Mouse (Mus musculus) embryonic fibroblast, embryonic 13.5 days (primary cell): Measurements from ENCODE around the gene Zdhhc19. TPM values are rescaled to one million over a fixed set of nuclear protein-coding genes. Genes with fewer than 3 reads are reported as not detected.

Experiments used
- H3K27ac ChIP-seq: 2 replicates; pipeline ENCODE4 v1.5.1; 2012; ENCODE audit warnings: low read length, control low read depth, inconsistent platforms; ENCODE audit not compliant: insufficient read depth
- H3K4me1 ChIP-seq: 2 replicates; pipeline ENCODE4 v1.6.1; 2011; ENCODE audit warnings: low read length; ENCODE audit not compliant: control insufficient read depth, insufficient read depth
- H3K4me3 ChIP-seq: 2 replicates; pipeline ENCODE4 v1.5.1; 2011; ENCODE audit warnings: mild to moderate bottlenecking, control low read depth, low read length; ENCODE audit not compliant: insufficient read depth
- CTCF ChIP-seq: IDR thresholded peaks from 2 replicates; pipeline ENCODE4 v1.5.1; 2011; ENCODE audit warnings: mild to moderate bottlenecking, control low read depth, low read length, moderate library complexity, borderline replicate concordance; ENCODE audit not compliant: insufficient read depth
- POLR2A ChIP-seq: IDR thresholded peaks from 2 replicates; pipeline ENCODE4 v1.6.1; 2011; ENCODE audit warnings: low read depth, mild to moderate bottlenecking, control low read depth, low read length, moderate library complexity
- polyA plus RNA-seq: library from polyadenylated mRNA; stranded (reverse); fragments of >200 nt; gene quantifications from 2 replicates; pipeline ENCODE4 v1.2.4, GENCODE M21; 2011; ENCODE audit warnings: low read depth; ENCODE audit not compliant: missing spikeins, insufficient read length

The Zdhhc19 gene
- polyA plus RNA-seq, 1 experiment, result not detected

GRCm38 (mm10) chr16:32506298-32506697 lies 10.2 kb downstream of the Zdhhc19 start:
- no peak for TF ChIP-seq POLR2A
- no peak for TF ChIP-seq CTCF

GRCm38 (mm10) chr16:32506868-32507267 lies 10.8 kb downstream of the Zdhhc19 start:
- Histone ChIP-seq H3K27ac (no peak overlapping the region), H3K4me3 (no peak overlapping the region), H3K4me1 (no peaks in the 10 kb centered on the region)
- TF ChIP-seq CTCF (no peak), POLR2A (no peak)

More at GRCm38 (mm10) chr16:32506298-32506697, 10.2 kb downstream of the Zdhhc19 start:
- Histone ChIP-seq H3K4me3 (no peak overlapping the region), H3K27ac (no peak overlapping the region), H3K4me1 (no peaks in the 10 kb centered on the region)

GRCm38 (mm10) chr16:32507407-32507806 lies 11.3 kb downstream of the Zdhhc19 start:
- peak; percentile 91 for TF ChIP-seq CTCF
- no peak for TF ChIP-seq POLR2A
- Histone ChIP-seq H3K27ac (no peak overlapping the region), H3K4me1 (no peaks in the 10 kb centered on the region), H3K4me3 (no peak overlapping the region)

- Histone ChIP-seq H3K4me3 (no peak overlapping the region), H3K27ac (no peak overlapping the region), H3K4me1 (no peaks in the 10 kb centered on the region)
- TF ChIP-seq CTCF (no peak), POLR2A (no peak)
Measured at GRCm38 (mm10) chr16:32508035-32508434, 12.0 kb downstream of the Zdhhc19 start.

- Histone ChIP-seq H3K27ac (no peak overlapping the region), H3K4me3 (no peak overlapping the region), H3K4me1 (no peaks in the 10 kb centered on the region)
- TF ChIP-seq CTCF (no peak), POLR2A (no peak)
Measured at GRCm38 (mm10) chr16:32508506-32509065, 12.5 kb downstream of the Zdhhc19 start.

- H3K27ac ChIP-seq, result no peak overlapping the region
Measured at GRCm38 (mm10) chr16:32509066-32509942, 13.2 kb downstream of the Zdhhc19 start.

DNA sequence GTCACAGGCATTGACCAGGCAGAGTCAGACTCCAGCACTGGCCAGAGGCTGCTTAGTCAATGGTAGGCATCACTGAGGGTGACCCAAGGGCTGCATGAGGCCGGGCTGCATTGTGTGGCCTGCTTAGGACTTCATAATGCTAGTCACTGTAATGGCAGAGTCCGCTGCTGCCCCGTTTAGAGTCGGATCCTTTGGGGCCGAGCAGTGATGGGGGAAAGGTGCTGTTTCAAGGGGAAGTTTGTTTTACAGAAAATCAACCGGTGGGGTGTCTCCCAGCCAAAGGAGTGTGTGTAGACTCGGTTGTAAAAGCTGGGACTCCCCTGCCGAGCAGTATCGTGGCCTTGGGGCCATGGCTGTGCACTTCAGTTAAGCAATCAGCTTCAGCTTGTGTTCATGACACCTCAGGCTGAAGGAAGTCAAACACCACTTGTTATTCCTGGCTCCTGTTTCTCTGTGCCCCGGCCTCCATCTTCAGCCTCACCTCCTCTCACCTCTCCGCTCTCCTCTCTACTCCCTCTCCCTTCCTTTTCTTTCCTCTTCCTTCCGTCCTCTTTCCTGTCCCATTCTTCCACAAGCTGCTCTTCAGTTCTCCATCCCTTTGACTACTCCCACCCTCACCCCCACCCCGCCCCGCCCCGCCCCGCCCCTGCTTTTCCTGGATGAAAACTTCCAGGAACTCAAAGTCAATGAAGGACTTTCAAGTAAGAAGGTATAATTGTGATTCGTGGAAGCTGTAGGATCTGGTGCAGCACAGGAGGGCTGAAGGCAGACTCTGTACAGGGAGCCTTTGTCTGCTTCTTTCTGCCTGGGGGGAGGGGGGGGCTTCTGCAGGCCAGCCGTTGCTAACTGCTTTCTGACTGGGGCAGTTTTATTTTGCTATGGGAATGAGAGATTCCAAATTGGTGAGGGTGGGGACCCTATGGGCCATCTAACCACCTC lies 14.6 kb downstream of the Zdhhc19 start:
- Histone ChIP-seq H3K4me3 (no peak overlapping the region), H3K27ac (no peak overlapping the region), H3K4me1 (no peaks in the 10 kb centered on the region)
- TF ChIP-seq POLR2A, result no peak
- no peak for TF ChIP-seq CTCF

More at GRCm38 (mm10) chr16:32509066-32509942, 13.2 kb downstream of the Zdhhc19 start:
- TF ChIP-seq CTCF, result no peak
- no peak for TF ChIP-seq POLR2A
- Histone ChIP-seq H3K4me1 (no peaks in the 10 kb centered on the region), H3K4me3 (no peak overlapping the region)

GRCm38 (mm10) chr16:32511338-32511734 lies 15.3 kb downstream of the Zdhhc19 start:
- Histone ChIP-seq H3K4me1 (no peaks in the 10 kb centered on the region), H3K4me3 (no peak overlapping the region), H3K27ac (no peak overlapping the region)
- no peak for TF ChIP-seq POLR2A
- no peak for TF ChIP-seq CTCF

DNA sequence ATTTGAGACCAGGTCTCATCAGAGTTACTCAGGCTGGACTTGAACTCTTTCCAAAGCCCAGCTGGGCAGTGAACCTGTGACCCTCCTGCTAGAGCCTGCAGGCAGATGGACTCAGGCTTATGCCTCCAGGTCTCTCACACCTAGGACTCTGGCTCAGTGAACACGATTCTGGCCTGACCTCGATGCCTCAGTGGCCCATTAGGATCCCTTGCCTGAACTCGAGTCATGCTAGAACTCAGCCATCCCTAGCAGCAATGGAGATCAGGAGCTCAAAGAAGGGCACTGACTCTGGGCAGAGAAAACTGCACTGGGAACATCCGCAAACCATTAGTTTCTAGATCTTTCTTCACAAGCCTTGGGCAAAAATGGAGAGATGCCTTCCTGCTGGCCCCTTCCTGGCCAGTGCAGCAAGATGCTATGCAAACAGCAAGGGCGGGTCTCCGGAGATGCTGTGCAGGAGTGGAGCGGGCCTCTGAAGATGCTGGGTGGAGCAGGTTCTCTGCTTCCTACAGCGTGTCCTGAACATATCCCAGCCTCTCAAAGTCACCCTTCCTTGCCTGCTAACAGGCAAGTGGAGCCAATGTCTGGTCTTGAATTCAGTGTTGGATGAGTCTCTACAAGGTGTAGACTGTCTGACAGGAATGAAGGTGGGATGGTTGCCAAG lies 15.9 kb downstream of the Zdhhc19 start:
- TF ChIP-seq CTCF (no peak), POLR2A (no peak)
- Histone ChIP-seq H3K4me1 (no peaks in the 10 kb centered on the region), H3K4me3 (no peak overlapping the region), H3K27ac (no peak overlapping the region)
